Mouse (Mus musculus): ENCODE data around the gene Slc6a16. TPM values are rescaled to one million over a fixed set of nuclear protein-coding genes. Genes with fewer than 3 reads are reported as not detected.

The Slc6a16 gene
- polyA plus RNA-seq, 1 experiment from 2014 or later: 0.20 TPM

DNA sequence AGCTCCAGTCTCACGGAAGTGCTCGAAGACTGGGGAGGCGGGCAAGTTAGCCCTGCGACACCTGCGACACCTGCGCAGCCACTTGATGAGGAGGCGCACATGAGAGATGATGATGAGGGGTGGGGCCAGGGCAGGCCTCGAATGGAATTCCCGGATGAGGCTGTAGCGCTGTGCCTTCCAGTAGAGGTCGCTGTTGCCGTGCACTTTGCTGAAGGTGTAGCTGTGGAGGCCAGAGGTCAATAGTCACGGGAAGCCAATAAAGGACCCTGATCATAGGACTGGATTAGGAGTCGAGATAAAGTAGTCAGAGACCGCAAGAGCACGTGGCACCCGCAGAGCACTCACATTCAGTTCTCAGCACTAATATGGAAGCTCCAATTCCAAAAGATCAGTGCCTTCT is 64.4 kb downstream of the Slc6a16 start:
- H3K4me1 ChIP-seq: peaks cover 24% of the 10 kb centered on the region
- no peak for ATAC-seq (ENCODE audit: low FRiP score)
- H3K9ac ChIP-seq: peak overlapping the region; percentile 38
- WGBS: 2% methylated on average over 17 of the region's 17 CpGs
- peak overlapping the region; percentile 26 for H3K4me3 ChIP-seq (replicated peaks)
- H3K27ac ChIP-seq: no peak overlapping the region
- no peaks in the 10 kb centered on the region for H3K9me3 ChIP-seq
- peaks cover 24% of the 10 kb centered on the region for H3K27me3 ChIP-seq
- no peaks in the 10 kb centered on the region for H3K36me3 ChIP-seq (replicated peaks)
- peak overlapping the region; percentile 53 for H3K4me2 ChIP-seq

DNA sequence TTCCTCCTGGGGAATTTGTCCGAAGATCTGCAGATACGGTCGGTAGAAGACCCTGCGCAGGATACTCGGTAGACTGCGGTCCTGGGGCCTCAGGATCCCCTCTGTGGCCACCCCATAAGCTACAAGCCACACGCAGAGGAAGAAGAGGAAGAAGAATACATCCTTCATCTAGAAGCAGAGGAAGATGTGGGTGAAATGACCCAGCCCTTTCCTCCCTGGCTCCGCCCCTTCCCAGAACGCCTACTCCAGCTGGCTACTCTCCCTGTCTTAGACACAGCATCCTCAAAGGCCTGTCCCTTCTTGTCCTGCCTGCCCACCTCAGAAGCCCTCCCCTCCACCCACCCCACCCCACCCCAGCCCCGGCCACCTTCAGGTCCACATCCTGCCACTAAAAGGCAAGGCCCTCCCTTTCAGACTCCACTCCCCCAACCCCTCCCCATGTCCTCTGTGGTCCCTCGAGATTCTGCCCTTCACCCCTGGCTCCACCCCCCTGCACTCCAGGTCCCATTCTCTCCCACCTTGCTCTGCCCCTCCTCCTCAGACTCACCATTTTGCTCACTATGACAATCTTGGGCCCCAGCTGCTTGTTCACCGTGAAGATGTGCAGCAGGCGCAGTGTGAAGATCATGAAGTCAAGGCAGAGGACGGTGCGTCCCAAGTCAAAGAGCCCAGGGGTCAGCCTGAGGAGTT is 67.8 kb downstream of the Slc6a16 start:
- Histone ChIP-seq H3K9me3 (no peaks in the 10 kb centered on the region), H3K27me3 (peaks cover 10% of the 10 kb centered on the region; the same call in 1 of the 2 replicates), H3K4me1 (peaks cover 33% of the 10 kb centered on the region), H3K4me3 (replicated peaks) (no peak overlapping the region), H3K27ac (no peak overlapping the region), H3K36me3 (replicated peaks) (no peaks in the 10 kb centered on the region), H3K4me2 (no peak overlapping the region), H3K9ac (peak overlapping the region; percentile 17; the same call in 1 of the 2 replicates)
- 66% methylated on average over 15 of the region's 15 CpGs for WGBS
- ATAC-seq (ENCODE audit: low FRiP score): no peak

- Histone ChIP-seq H3K4me1 (peaks cover 33% of the 10 kb centered on the region), H3K27me3 (peaks cover 7% of the 10 kb centered on the region; the same call in 1 of the 2 replicates), H3K9me3 (no peaks in the 10 kb centered on the region), H3K9ac (0 out of 2 replicates have a peak overlapping the region, but pooled peaks have one; percentile 17), H3K27ac (no peak overlapping the region; the same call in 1 of the 2 replicates), H3K4me3 (replicated peaks) (no peak overlapping the region), H3K36me3 (replicated peaks) (no peaks in the 10 kb centered on the region), H3K4me2 (peak overlapping the region; percentile 4; the same call in 1 of the 2 replicates)
- WGBS: 7% methylated on average over 9 of the region's 9 CpGs
- ATAC-seq (ENCODE audit: low FRiP score): peak; percentile 41; the same call in 1 of the 2 replicates
These were observed 68.6 kb downstream of the Slc6a16 start for GRCm38 (mm10) chr7:45309455-45309854.

- no peak for ATAC-seq (ENCODE audit: low FRiP score)
- H3K4me1 ChIP-seq: peaks cover 23% of the 10 kb centered on the region
- no peak overlapping the region for H3K27ac ChIP-seq
- no peaks in the 10 kb centered on the region for H3K9me3 ChIP-seq
- no peak overlapping the region for H3K9ac ChIP-seq
- H3K4me3 ChIP-seq (replicated peaks): no peak overlapping the region
- 72% methylated on average over 8 of the region's 8 CpGs for WGBS
- H3K36me3 ChIP-seq (replicated peaks): no peaks in the 10 kb centered on the region
- 0 out of 2 replicates have a peak, but pooled peaks cover 2% of the 10 kb centered on the region for H3K27me3 ChIP-seq
- no peak overlapping the region for H3K4me2 ChIP-seq
These were observed 71.1 kb downstream of the Slc6a16 start for GRCm38 (mm10) chr7:45312023-45312422.

DNA sequence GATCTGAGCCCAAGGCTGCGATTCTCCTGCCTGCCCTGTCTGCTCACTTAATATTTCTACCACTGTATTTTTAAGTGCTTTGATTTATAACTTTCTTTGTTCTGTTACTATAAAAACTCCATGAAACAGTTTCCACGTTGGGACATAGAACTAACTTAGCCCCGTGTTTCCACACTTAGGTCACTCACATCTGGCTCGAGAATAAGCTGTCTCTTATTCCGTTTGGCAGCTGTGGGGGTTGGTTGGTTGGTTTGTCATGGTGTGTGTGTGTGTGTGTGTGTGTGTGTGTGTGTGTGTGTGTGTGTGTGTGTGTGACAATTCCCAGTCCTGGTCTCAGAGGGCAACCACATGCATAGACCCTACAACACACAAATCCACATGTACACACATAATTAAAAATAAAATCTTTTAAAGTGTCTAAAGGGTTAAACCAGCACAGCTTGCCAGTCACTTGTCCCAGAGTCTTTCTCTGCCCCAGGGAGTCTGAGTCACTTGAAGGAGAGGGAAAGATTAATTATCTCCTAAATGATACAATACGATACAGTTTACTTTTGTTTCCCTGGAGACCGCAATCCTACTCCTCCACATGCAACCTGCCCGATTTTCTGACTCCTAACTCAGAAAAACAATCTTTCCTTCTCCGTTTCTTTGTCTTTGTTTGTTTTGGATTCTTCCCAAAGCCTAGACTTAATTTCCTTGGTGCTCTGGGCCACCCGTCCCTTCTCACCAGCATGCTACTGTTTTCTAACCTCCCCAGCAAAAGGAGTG is 72.0 kb downstream of the Slc6a16 start:
- no peak overlapping the region for H3K4me3 ChIP-seq (replicated peaks)
- peaks cover 23% of the 10 kb centered on the region for H3K4me1 ChIP-seq
- H3K9me3 ChIP-seq: no peaks in the 10 kb centered on the region
- 29% methylated on average over 10 of the region's 10 CpGs for WGBS
- no peaks in the 10 kb centered on the region for H3K27me3 ChIP-seq
- no peak for ATAC-seq (ENCODE audit: low FRiP score)
- H3K4me2 ChIP-seq: no peak overlapping the region
- no peaks in the 10 kb centered on the region for H3K36me3 ChIP-seq (replicated peaks)
- H3K27ac ChIP-seq: no peak overlapping the region
- H3K9ac ChIP-seq: no peak overlapping the region

GRCm38 (mm10) chr7:45313495-45313894 is 72.6 kb downstream of the Slc6a16 start:
- H3K9me3 ChIP-seq: no peaks in the 10 kb centered on the region
- no peaks in the 10 kb centered on the region for H3K36me3 ChIP-seq (replicated peaks)
- H3K4me3 ChIP-seq (replicated peaks): no peak overlapping the region
- ATAC-seq (ENCODE audit: low FRiP score): no peak
- no peak overlapping the region for H3K4me2 ChIP-seq
- no peaks in the 10 kb centered on the region for H3K27me3 ChIP-seq
- H3K4me1 ChIP-seq: peaks cover 23% of the 10 kb centered on the region
- no peak overlapping the region for H3K9ac ChIP-seq
- H3K27ac ChIP-seq: no peak overlapping the region
- 48% methylated on average over 9 of the region's 9 CpGs for WGBS

DNA sequence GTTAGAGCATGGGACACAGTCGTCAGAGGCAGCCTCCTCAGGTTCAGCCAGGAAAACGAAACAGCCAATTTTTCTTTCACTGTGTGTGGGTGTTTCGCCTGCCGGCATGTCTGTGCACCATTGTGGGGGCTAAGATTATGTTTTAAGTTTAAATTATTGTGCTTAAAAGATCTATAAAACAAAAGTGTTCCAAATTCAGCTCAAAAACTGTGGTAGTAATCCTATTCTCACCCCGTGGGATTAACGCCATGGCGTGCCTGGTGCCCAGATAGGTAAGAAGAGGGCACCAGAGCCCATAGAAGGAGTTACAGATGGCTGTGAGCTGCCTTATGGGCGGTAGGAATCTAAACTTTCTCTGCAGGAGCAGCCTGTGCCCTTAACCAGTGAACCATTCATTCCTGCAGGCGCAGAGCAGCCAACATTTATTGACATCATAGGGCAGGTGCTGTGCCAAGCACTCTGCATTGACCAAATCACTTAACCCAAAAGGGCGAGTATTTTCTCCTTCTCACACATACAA is 74.4 kb downstream of the Slc6a16 start:
- peaks cover 13% of the 10 kb centered on the region; the same call in 1 of the 2 replicates for H3K4me1 ChIP-seq
- no peaks in the 10 kb centered on the region for H3K36me3 ChIP-seq (replicated peaks)
- H3K4me3 ChIP-seq (replicated peaks): no peak overlapping the region
- no peaks in the 10 kb centered on the region for H3K9me3 ChIP-seq
- ATAC-seq (ENCODE audit: low FRiP score): no peak
- no peak overlapping the region for H3K27ac ChIP-seq
- H3K9ac ChIP-seq: no peak overlapping the region
- H3K27me3 ChIP-seq: no peaks in the 10 kb centered on the region
- 88% methylated on average over 10 of the region's 10 CpGs for WGBS
- H3K4me2 ChIP-seq: no peak overlapping the region

- no peak for ATAC-seq (ENCODE audit: low FRiP score)
- WGBS: 94% methylated on average over 14 of the region's 14 CpGs
- Histone ChIP-seq H3K27ac (no peak overlapping the region), H3K4me3 (replicated peaks) (no peak overlapping the region), H3K4me1 (peaks cover 13% of the 10 kb centered on the region; the same call in 1 of the 2 replicates), H3K9me3 (no peaks in the 10 kb centered on the region), H3K27me3 (no peaks in the 10 kb centered on the region), H3K9ac (no peak overlapping the region), H3K4me2 (no peak overlapping the region), H3K36me3 (replicated peaks) (no peaks in the 10 kb centered on the region)
These were observed 75.7 kb downstream of the Slc6a16 start for GRCm38 (mm10) chr7:45316536-45316935.

DNA sequence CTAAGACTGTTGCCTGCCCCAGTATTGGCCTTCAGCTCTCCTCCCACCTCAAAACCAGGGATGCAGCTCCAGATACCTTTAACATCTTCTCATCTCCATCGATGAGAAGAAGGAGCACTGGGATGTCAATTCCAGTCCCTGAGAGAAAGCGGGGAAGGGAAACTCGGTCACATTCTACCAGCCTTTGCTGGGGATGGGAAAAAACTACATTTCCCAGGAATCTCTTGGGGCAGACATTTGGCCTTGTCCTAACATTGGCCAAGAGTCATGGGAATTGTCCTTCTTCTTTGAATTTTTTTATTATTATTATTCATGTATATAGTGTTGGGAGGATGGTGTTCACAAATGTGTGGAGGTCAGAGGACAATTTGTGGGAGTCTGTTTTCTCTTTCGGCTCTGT is 81.4 kb downstream of the Slc6a16 start:
- H3K4me2 ChIP-seq: no peak overlapping the region
- H3K4me1 ChIP-seq: no peaks in the 10 kb centered on the region
- no peaks in the 10 kb centered on the region for H3K9me3 ChIP-seq
- no peaks in the 10 kb centered on the region for H3K36me3 ChIP-seq (replicated peaks)
- no peak for ATAC-seq (ENCODE audit: low FRiP score)
- H3K27ac ChIP-seq: no peak overlapping the region
- H3K27me3 ChIP-seq: no peaks in the 10 kb centered on the region
- WGBS: 88% methylated on average over 4 of the region's 4 CpGs
- H3K4me3 ChIP-seq (replicated peaks): no peak overlapping the region
- no peak overlapping the region for H3K9ac ChIP-seq

Other genes with a start within 250 kb of the Slc6a16 start
- 72.4 and 73.0 TPM in 2 replicates for gene Irf3, start 243.4 kb upstream of the Slc6a16 start, polyA plus RNA-seq (2016; fragmentation: Nextera tagmentation; extraction: Ambion mirVana)
- gene Bcl2l12, start 242.4 kb upstream of the Slc6a16 start, polyA plus RNA-seq (2016; fragmentation: Nextera tagmentation; extraction: Ambion mirVana): 57.8 and 66.4 TPM in 2 replicates
- 47.4 and 52.0 TPM in 2 replicates for gene Scaf1, start 224.7 kb upstream of the Slc6a16 start, polyA plus RNA-seq (2016; fragmentation: Nextera tagmentation; extraction: Ambion mirVana)
- 11.4 and 13.8 TPM in 2 replicates for gene Rras, start 223.1 kb upstream of the Slc6a16 start, polyA plus RNA-seq (2016; fragmentation: Nextera tagmentation; extraction: Ambion mirVana)
- gene Prr12, start 188.2 kb upstream of the Slc6a16 start, polyA plus RNA-seq (2016; fragmentation: Nextera tagmentation; extraction: Ambion mirVana): 13.1 and 13.6 TPM in 2 replicates
- gene Nosip, start 178.7 kb upstream of the Slc6a16 start, polyA plus RNA-seq (2016; fragmentation: Nextera tagmentation; extraction: Ambion mirVana): 53.7 and 54.4 TPM in 2 replicates
- gene Prrg2, start 178.4 kb upstream of the Slc6a16 start, polyA plus RNA-seq (2016; fragmentation: Nextera tagmentation; extraction: Ambion mirVana): 17.1 and 18.2 TPM in 2 replicates
- 80.5 and 101 TPM in 2 replicates for gene Rcn3, start 148.9 kb upstream of the Slc6a16 start, polyA plus RNA-seq (2016; fragmentation: Nextera tagmentation; extraction: Ambion mirVana)
- 8.3 and 9.6 TPM in 2 replicates for gene Fcgrt, start 137.2 kb upstream of the Slc6a16 start, polyA plus RNA-seq (2016; fragmentation: Nextera tagmentation; extraction: Ambion mirVana)
- gene Rps11, start 116.6 kb upstream of the Slc6a16 start, polyA plus RNA-seq (2016; fragmentation: Nextera tagmentation; extraction: Ambion mirVana): 1,226 and 1,285 TPM in 2 replicates
- gene Rpl13a, start 112.3 kb upstream of the Slc6a16 start, polyA plus RNA-seq (2016; fragmentation: Nextera tagmentation; extraction: Ambion mirVana): 1,106 and 1,135 TPM in 2 replicates
- gene Gm45713, start 104.9 kb upstream of the Slc6a16 start, polyA plus RNA-seq (2016; fragmentation: Nextera tagmentation; extraction: Ambion mirVana): 0.27 TPM in 1 of 2 replicates, not detected in the other
- 0.21 and 0.72 TPM in 2 replicates for gene Flt3l, start 104.7 kb upstream of the Slc6a16 start, polyA plus RNA-seq (2016; fragmentation: Nextera tagmentation; extraction: Ambion mirVana)
- 95.0 and 97.5 TPM in 2 replicates for gene Pih1d1, start 86.8 kb upstream of the Slc6a16 start, polyA plus RNA-seq (2016; fragmentation: Nextera tagmentation; extraction: Ambion mirVana)
- 41.9 and 42.9 TPM in 2 replicates for gene Aldh16a1, start 86.5 kb upstream of the Slc6a16 start, polyA plus RNA-seq (2016; fragmentation: Nextera tagmentation; extraction: Ambion mirVana)
- 6.3 and 7.9 TPM in 2 replicates for gene Slc17a7, start 77.1 kb upstream of the Slc6a16 start, polyA plus RNA-seq (2016; fragmentation: Nextera tagmentation; extraction: Ambion mirVana)
- gene Gfy, start 61.5 kb upstream of the Slc6a16 start, polyA plus RNA-seq (2016; fragmentation: Nextera tagmentation; extraction: Ambion mirVana): 0.52 and 1.4 TPM in 2 replicates
- gene Pth2, start 60.1 kb upstream of the Slc6a16 start, polyA plus RNA-seq (2016; fragmentation: Nextera tagmentation; extraction: Ambion mirVana): 0.45 and 1.5 TPM in 2 replicates
- 1.2 TPM in 2 replicates for gene Ccdc155, start 36.2 kb upstream of the Slc6a16 start, polyA plus RNA-seq (2016; fragmentation: Nextera tagmentation; extraction: Ambion mirVana)
- gene Dkkl1, start 28.9 kb upstream of the Slc6a16 start, polyA plus RNA-seq (2016; fragmentation: Nextera tagmentation; extraction: Ambion mirVana): 0.72 and 0.78 TPM in 2 replicates
- 245 and 256 TPM in 2 replicates for gene Tead2, start 25.3 kb upstream of the Slc6a16 start, polyA plus RNA-seq (2016; fragmentation: Nextera tagmentation; extraction: Ambion mirVana)
- 1.2 and 1.3 TPM in 2 replicates for gene Cd37, start 2.0 kb upstream of the Slc6a16 start, polyA plus RNA-seq (2016; fragmentation: Nextera tagmentation; extraction: Ambion mirVana)
- gene Slc6a21, start 36.4 kb downstream of the Slc6a16 start, polyA plus RNA-seq (2016; fragmentation: Nextera tagmentation; extraction: Ambion mirVana): not detected in 2 replicates
- 4.6 and 6.6 TPM in 2 replicates for gene Trpm4, start 92.7 kb downstream of the Slc6a16 start, polyA plus RNA-seq (2016; fragmentation: Nextera tagmentation; extraction: Ambion mirVana)
- 0.13 and 0.20 TPM in 2 replicates for gene Hrc, start 94.2 kb downstream of the Slc6a16 start, polyA plus RNA-seq (2016; fragmentation: Nextera tagmentation; extraction: Ambion mirVana)
- gene Ppfia3, start 125.9 kb downstream of the Slc6a16 start, polyA plus RNA-seq (2016; fragmentation: Nextera tagmentation; extraction: Ambion mirVana): 12.6 and 14.9 TPM in 2 replicates
- gene Lin7b, start 129.5 kb downstream of the Slc6a16 start, polyA plus RNA-seq (2016; fragmentation: Nextera tagmentation; extraction: Ambion mirVana): 3.1 TPM in 2 replicates
- gene Snrnp70, start 154.7 kb downstream of the Slc6a16 start, polyA plus RNA-seq (2016; fragmentation: Nextera tagmentation; extraction: Ambion mirVana): 313 and 314 TPM in 2 replicates
- gene Kcna7, start 164.6 kb downstream of the Slc6a16 start, polyA plus RNA-seq (2016; fragmentation: Nextera tagmentation; extraction: Ambion mirVana): not detected in 2 replicates
- 0.32 and 0.65 TPM in 2 replicates for gene Ntf5, start 172.6 kb downstream of the Slc6a16 start, polyA plus RNA-seq (2016; fragmentation: Nextera tagmentation; extraction: Ambion mirVana)
- 0.50 TPM in 1 of 2 replicates, not detected in the other for gene Lhb, start 179.7 kb downstream of the Slc6a16 start, polyA plus RNA-seq (2016; fragmentation: Nextera tagmentation; extraction: Ambion mirVana)
- 28.7 and 30.7 TPM in 2 replicates for gene Gys1, start 193.8 kb downstream of the Slc6a16 start, polyA plus RNA-seq (2016; fragmentation: Nextera tagmentation; extraction: Ambion mirVana)
- 167 and 175 TPM in 2 replicates for gene Ruvbl2, start 197.0 kb downstream of the Slc6a16 start, polyA plus RNA-seq (2016; fragmentation: Nextera tagmentation; extraction: Ambion mirVana)
- 5,523 and 5,537 TPM in 2 replicates for gene Ftl1, start 218.8 kb downstream of the Slc6a16 start, polyA plus RNA-seq (2016; fragmentation: Nextera tagmentation; extraction: Ambion mirVana)
- 240 and 256 TPM in 2 replicates for gene Bax, start 225.8 kb downstream of the Slc6a16 start, polyA plus RNA-seq (2016; fragmentation: Nextera tagmentation; extraction: Ambion mirVana)
- 0.29 and 0.34 TPM in 2 replicates for gene Tulp2, start 240.8 kb downstream of the Slc6a16 start, polyA plus RNA-seq (2016; fragmentation: Nextera tagmentation; extraction: Ambion mirVana)
- gene Gm45808, start 245.7 kb downstream of the Slc6a16 start, polyA plus RNA-seq (2016; fragmentation: Nextera tagmentation; extraction: Ambion mirVana): not detected in 2 replicates
- 3.0 and 3.6 TPM in 2 replicates for gene Dhdh, start 247.7 kb downstream of the Slc6a16 start, polyA plus RNA-seq (2016; fragmentation: Nextera tagmentation; extraction: Ambion mirVana)

Measured in forebrain, embryonic 12.5 days (tissue).